Mouse (Mus musculus): Measurements from ENCODE around the gene Prkn. TPM values are rescaled to one million over a fixed set of nuclear protein-coding genes. Genes with fewer than 3 reads are reported as not detected.

Gene Prkn
- total and polyA plus RNA-seq, 3 experiments: 0.39 to 0.50 TPM; not detected in 1

- H3K4me3 ChIP-seq (ENCODE audit: control insufficient read depth in 1 of 2, insufficient read depth in 1 of 2, low read depth in 2 of 2, low read length in 2 of 2): no peak overlapping the region
- TF ChIP-seq CHD1 (IDR thresholded peaks at IDR 0.05; ENCODE audit: low read depth, low read length) (no peak), CHD2 (IDR thresholded peaks at IDR 0.05; ENCODE audit: low read length) (no peak), MXI1 (IDR thresholded peaks at IDR 0.05; ENCODE audit: low read depth, low read length) (no peak), GABPA (IDR thresholded peaks at IDR 0.05; ENCODE audit: low read depth, low read length) (no peak), MAFK (IDR thresholded peaks at IDR 0.05; ENCODE audit: borderline replicate concordance, low read depth, low read length) (no peak), EP300 (IDR thresholded peaks at IDR 0.05; ENCODE audit: low read depth in 1 of 2, low read length in 2 of 2) (no peak), ELF1 (IDR thresholded peaks at IDR 0.05; ENCODE audit: low read depth, low read length) (no peak), ZMIZ1 (IDR thresholded peaks at IDR 0.05; ENCODE audit: low read depth, low read length) (no peak), ZKSCAN1 (IDR thresholded peaks at IDR 0.05; ENCODE audit: low read depth, low read length) (no peak), USF2 (IDR thresholded peaks at IDR 0.05; ENCODE audit: borderline replicate concordance in 1 of 2, insufficient read depth in 1 of 2, low read depth in 1 of 2, low read length in 2 of 2) (no peak), BHLHE40 (IDR thresholded peaks at IDR 0.05; ENCODE audit: borderline replicate concordance, low read depth, low read length) (no peak), JUND (IDR thresholded peaks at IDR 0.05; ENCODE audit: low read depth, low read length) (no peak), TCF12 (IDR thresholded peaks at IDR 0.05; ENCODE audit: low read depth, low read length) (no peak)
- H3K9me3 ChIP-seq (replicated peaks; ENCODE audit: insufficient read depth, low read length): no peaks in the 10 kb centered on the region
- H3K9ac ChIP-seq (ENCODE audit: control insufficient read depth, low read depth, low read length, poor library complexity, severe bottlenecking): no peak overlapping the region
- DNase-seq (ENCODE audit: low read depth, low spot score): no peak
- no peaks in the 10 kb centered on the region for H3K79me2 ChIP-seq (ENCODE audit: control insufficient read depth, insufficient read depth, low read length, poor library complexity)
- no peak overlapping the region for H3K27ac ChIP-seq (ENCODE audit: control insufficient read depth, low read depth, low read length)
- no peaks in the 10 kb centered on the region for H3K4me1 ChIP-seq (ENCODE audit: control insufficient read depth in 1 of 2, insufficient read depth in 2 of 2, low read length in 2 of 2)
- H3K36me3 ChIP-seq (ENCODE audit: control insufficient read depth in 1 of 2, insufficient read depth in 2 of 2, low read length in 2 of 2): no peaks in the 10 kb centered on the region
- H3K27me3 ChIP-seq (ENCODE audit: control insufficient read depth in 1 of 2, insufficient read depth in 2 of 2, low read length in 2 of 2): no peaks in the 10 kb centered on the region; a peak in 1 of 4 replicates
These were observed 745.3 kb downstream of the Prkn start for GRCm38 (mm10) chr17:11585491-11585890.

- Histone ChIP-seq H3K36me3 (ENCODE audit: control insufficient read depth in 1 of 2, insufficient read depth in 2 of 2, low read length in 2 of 2) (no peaks in the 10 kb centered on the region), H3K27me3 (ENCODE audit: control insufficient read depth in 1 of 2, insufficient read depth in 2 of 2, low read length in 2 of 2) (no peaks in the 10 kb centered on the region), H3K27ac (ENCODE audit: control insufficient read depth, low read depth, low read length) (no peak overlapping the region), H3K4me1 (ENCODE audit: control insufficient read depth in 1 of 2, insufficient read depth in 2 of 2, low read length in 2 of 2) (no peaks in the 10 kb centered on the region), H3K4me3 (ENCODE audit: control insufficient read depth in 1 of 2, insufficient read depth in 1 of 2, low read depth in 2 of 2, low read length in 2 of 2) (no peak overlapping the region), H3K79me2 (ENCODE audit: control insufficient read depth, insufficient read depth, low read length, poor library complexity) (no peaks in the 10 kb centered on the region), H3K9ac (ENCODE audit: control insufficient read depth, low read depth, low read length, poor library complexity, severe bottlenecking) (no peak overlapping the region), H3K9me3 (replicated peaks; ENCODE audit: insufficient read depth, low read length) (no peaks in the 10 kb centered on the region)
- TF ChIP-seq ZC3H11A (IDR thresholded peaks at IDR 0.05; ENCODE audit: low read depth, low read length) (no peak), BHLHE40 (IDR thresholded peaks at IDR 0.05; ENCODE audit: borderline replicate concordance, low read depth, low read length) (no peak), RCOR1 (IDR thresholded peaks at IDR 0.05; ENCODE audit: low read depth, low read length) (no peak), EP300 (IDR thresholded peaks at IDR 0.05; ENCODE audit: low read depth in 1 of 2, low read length in 2 of 2) (no peak), ZMIZ1 (IDR thresholded peaks at IDR 0.05; ENCODE audit: low read depth, low read length) (no peak), ELF1 (IDR thresholded peaks at IDR 0.05; ENCODE audit: low read depth, low read length) (no peak), TBP (IDR thresholded peaks at IDR 0.05; ENCODE audit: low read depth, low read length) (no peak), CHD1 (IDR thresholded peaks at IDR 0.05; ENCODE audit: low read depth, low read length) (no peak), MYB (IDR thresholded peaks at IDR 0.05; ENCODE audit: low read depth, low read length) (no peak), RAD21 (IDR thresholded peaks at IDR 0.05; ENCODE audit: low read depth, low read length) (no peak), MAX (IDR thresholded peaks at IDR 0.05; ENCODE audit: low read length) (no peak), SIN3A (IDR thresholded peaks at IDR 0.05; ENCODE audit: low read length) (no peak), POLR2AphosphoS2 (IDR thresholded peaks at IDR 0.05; ENCODE audit: low read length) (no peak)
- no peak for DNase-seq (ENCODE audit: low read depth, low spot score)
These were observed 767.7 kb downstream of the Prkn start for GRCm38 (mm10) chr17:11607931-11608330.

Measured in MEL (cell line).